Mouse (Mus musculus) layer of hippocampus, postnatal 36 days (tissue): ENCODE results near the gene Slc23a2. TPM values are rescaled to one million over a fixed set of nuclear protein-coding genes. Genes with fewer than 3 reads are reported as not detected.

Experiments
- DNase-seq, 2 experiments: peaks; one replicate each; pipeline ENCODE4 v3.0.0; 2022
- total RNA-seq, 2 experiments: library from RNA; stranded (reverse); gene quantifications; 2 replicates each; pipeline ENCODE4 v1.2.3; 2021

The Slc23a2 gene
- total RNA-seq, 2 experiments from 2014 or later = 94.4 to 98.1 TPM

DNA sequence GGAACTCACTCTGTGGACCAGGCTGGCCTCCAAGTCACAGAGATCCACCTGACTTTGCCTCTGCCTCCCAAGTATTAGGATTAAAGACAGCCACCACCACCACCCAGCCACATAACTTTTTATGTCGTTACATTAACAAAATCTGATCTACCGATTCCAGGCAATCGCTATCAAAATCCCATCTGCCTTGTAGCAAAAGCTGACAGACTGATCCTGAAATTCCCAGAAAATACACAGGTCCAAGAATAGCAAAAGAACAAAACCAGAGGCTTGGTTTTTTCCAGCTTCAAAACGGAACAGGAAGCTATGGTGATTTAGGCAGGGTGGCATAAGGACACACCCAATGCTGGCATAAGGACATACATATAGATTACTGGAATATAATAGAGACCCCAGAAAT, 10.2 kb downstream of the Slc23a2 start:
- no peak for DNase-seq

- no peak for DNase-seq
These were observed 11.5 kb downstream of the Slc23a2 start for GRCm38 (mm10) chr2:132133436-132133835.

DNA sequence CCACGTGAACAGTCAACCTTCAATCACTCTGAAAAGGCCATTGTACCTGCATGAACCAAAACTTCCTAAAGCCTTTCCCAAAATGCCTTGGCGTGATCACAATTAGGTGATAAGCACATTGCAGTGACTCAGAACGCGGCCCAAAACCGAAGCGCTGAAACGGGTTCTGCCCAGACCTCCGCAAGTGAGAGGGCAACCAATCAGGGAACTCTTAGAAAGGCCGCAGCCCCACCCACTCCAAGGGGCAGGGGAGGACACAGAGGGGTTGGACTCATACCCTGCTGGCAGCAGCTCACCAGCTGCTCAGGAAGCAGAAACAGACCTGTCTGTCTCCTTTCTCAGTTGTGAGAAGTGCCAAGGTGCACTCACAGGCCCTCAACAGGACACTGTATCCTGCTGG, 13.6 kb downstream of the Slc23a2 start:
- no peak for DNase-seq

DNA sequence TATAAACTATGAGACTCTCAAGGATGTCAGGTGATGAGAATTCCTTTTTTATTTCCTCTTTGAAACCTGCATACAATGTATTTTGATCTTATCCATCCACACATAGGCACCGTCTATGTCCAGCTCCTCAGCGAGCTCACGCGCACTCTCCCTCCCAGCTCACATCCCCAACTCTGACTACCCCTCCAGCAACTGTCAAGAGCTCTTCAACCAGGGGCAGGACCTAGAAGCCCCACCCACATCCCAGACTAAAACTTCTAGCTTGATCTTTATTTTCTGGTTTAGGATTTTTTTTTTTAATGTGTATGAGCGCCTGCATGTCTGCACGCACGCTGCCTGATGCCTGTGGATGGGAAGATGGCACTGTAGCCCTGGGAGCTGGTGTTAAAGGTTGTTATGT, 14.9 kb downstream of the Slc23a2 start:
- no peak for DNase-seq

DNA sequence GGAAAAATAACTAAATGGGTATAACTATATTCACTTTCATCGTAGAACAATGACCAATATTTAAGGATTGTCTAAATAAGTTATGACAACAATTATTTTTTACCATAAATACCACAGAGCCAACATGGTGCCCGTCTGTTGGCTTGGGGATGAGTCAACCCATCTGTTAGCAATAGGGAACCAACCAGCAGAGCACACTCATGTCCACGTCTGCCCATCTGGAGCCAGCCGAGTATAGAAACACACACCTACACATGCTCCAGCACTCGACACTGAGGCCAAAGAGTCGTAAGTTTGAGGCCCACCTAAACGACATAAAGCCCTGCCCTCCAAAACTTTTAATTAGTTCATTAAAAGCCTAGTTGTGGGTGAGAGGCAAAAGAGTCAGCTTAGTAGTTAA, 15.7 kb downstream of the Slc23a2 start:
- no peak for DNase-seq

- DNase-seq = no peak
These were observed 17.0 kb downstream of the Slc23a2 start for GRCm38 (mm10) chr2:132127904-132128303.

- no peak for DNase-seq
These were observed 18.6 kb downstream of the Slc23a2 start for GRCm38 (mm10) chr2:132126292-132126691.

DNA sequence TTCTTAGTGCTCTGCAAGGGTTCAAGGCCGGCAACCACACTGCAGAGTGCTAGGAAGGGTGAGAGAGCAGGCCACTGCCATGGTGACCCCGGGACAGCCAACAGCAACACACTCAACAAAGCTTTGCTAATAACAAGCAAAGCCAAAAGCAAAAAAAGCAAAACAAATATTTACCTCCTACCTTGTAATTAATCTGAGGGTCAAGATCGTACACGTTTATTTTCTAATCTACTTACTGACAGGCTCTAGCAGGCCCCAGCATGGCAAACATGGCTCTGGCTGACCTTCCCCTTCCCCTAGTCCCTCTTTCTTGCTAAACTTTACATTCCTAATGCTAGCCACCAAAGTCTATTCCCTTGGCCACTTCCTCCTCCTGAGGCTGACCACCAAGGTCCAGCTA, 21.8 kb downstream of the Slc23a2 start:
- no peak for DNase-seq

GRCm38 (mm10) chr2:132121050-132121449, 23.9 kb downstream of the Slc23a2 start:
- no peak for DNase-seq

GRCm38 (mm10) chr2:132118646-132119045, 26.3 kb downstream of the Slc23a2 start:
- no peak for DNase-seq

DNA sequence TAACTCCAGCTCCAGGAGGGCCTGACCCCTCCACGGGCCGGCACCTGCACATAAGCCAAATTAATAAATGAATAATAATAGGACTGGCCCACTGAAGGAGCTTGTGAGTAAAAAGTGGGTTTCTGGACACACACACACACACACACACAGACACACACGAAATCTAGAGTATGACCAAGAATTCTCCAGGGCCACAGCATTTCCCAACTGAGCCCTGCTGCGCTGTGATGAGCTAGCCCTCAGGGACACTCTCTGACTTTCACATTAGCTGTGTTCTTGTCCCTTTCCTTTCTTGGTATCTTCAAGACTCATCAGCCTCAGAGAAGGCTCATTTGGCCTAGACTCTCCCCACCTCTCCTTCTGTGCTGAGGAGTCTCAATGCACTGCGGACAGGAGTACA, 29.0 kb downstream of the Slc23a2 start:
- DNase-seq = no peak

DNA sequence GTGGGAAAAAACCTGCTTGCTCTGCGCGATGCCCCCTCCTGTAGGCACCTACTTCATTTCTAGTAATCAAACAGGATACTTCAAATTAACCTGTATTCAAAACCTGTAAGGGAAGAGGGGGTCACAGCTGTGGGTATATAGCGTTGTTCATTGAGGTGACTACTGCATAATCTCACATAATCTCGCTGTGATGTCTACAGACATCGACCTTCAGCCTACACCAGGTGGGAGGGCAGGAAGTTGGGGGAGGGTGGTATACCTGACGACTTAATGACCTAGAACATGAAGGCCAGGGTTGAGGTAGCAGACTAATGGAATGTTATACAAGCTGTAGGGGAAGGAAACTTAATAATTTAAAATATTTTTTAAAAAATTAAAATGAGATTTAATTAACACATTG, 29.6 kb downstream of the Slc23a2 start:
- DNase-seq = no peak

DNA sequence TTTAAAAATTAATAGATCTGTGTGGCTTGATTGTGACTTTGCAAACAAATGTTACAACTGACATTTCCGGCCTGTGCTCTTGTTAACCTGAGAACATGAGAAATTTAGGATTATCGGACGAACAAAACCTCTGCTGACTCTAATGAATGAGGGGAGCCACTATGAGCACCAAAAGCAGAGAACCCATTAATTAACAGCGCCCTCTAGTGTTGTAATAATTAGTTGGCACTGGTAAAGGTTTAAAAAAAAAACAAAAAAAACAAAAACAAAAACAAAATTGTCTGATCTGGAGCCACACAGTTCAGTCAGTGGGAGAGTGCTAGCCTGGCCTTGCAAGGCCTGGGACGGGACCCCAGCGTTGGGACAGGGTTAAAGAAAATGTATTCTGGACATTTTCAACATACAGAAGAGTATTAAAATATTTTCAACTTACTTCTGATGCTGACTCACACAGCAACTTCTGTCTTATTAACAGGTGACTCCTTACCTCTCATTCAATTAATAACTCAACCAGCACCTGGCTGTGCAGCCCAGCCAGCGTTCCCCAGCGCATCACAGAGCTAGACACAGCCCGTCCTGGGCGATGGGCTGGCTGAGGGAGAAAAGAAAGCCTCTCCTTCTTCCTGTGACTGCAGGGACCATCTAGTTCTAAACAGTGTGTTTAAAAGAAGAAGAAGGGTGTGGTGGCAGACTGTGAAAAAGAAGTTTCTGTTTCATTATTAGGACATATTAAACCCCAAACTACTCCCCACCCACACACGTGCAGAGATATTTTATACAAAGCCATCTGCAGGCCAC, 30.7 kb downstream of the Slc23a2 start:
- no peak for DNase-seq

GRCm38 (mm10) chr2:132112319-132112718, 32.6 kb downstream of the Slc23a2 start:
- no peak for DNase-seq

GRCm38 (mm10) chr2:132111905-132112304, 33.0 kb downstream of the Slc23a2 start:
- DNase-seq = no peak

GRCm38 (mm10) chr2:132111266-132111665, 33.6 kb downstream of the Slc23a2 start:
- DNase-seq = peak; percentile 55 to 60

DNA sequence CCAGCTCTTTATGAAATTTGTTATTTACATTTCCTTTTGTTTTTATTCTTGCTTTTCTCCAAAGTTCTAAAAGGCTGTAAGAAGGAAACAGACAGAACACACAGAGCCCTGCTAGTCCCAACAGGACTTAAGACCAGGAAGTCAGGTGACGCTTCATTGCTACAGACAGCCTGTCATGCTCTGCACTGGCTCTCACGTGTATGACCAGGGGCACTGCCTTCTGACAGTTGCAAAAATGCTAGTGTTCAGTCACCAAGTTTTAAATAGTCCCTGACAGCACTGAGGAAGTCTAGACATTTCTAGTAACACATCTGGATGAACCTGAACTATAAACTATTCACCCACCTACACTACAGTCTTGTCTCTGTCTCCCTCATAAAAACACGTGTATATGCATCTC, 34.2 kb downstream of the Slc23a2 start:
- DNase-seq = no peak

DNA sequence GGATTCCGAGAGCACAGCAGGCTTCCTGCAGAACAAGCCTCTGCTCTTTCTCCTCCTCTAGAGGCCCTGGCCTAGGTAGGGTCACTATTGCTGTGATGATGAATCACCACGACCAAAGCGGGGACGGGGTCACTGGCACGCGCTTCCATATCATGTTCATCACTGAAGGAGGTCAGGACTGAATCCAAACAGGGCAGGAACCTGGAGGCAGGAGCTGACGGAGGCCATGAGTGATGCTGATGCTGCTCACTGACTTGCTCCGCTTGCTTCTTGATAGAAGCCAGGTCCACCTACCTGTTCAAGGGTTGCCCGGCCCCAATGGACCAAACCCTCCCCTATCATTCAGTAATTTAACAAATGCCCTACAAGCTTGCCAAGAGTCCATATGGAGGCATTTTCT, 35.9 kb downstream of the Slc23a2 start:
- no peak for DNase-seq

- DNase-seq = peak in 1 of 2 experiments; percentile 21
These were observed 37.3 kb downstream of the Slc23a2 start for GRCm38 (mm10) chr2:132107611-132108010.

GRCm38 (mm10) chr2:132106069-132106468, 38.8 kb downstream of the Slc23a2 start:
- no peak for DNase-seq

DNA sequence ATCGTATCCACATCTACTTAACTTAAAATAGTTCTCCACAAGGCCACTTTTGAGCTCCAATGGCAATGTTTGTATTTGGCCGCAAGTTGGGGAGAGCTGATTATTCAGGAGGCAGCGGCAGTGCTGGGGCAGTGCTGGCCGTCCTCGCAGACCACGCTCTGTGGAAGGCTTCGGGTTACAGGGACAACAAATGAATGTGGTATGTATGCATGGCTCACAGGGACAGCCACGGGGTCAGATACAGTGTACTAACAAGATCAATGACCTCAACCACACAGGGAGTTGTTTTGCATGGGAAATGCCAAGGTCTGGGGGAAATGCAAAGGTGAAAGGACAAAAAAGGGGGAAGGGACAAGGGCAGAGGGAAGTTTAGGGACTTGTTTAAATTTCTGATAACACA, 41.6 kb downstream of the Slc23a2 start:
- DNase-seq = no peak

DNA sequence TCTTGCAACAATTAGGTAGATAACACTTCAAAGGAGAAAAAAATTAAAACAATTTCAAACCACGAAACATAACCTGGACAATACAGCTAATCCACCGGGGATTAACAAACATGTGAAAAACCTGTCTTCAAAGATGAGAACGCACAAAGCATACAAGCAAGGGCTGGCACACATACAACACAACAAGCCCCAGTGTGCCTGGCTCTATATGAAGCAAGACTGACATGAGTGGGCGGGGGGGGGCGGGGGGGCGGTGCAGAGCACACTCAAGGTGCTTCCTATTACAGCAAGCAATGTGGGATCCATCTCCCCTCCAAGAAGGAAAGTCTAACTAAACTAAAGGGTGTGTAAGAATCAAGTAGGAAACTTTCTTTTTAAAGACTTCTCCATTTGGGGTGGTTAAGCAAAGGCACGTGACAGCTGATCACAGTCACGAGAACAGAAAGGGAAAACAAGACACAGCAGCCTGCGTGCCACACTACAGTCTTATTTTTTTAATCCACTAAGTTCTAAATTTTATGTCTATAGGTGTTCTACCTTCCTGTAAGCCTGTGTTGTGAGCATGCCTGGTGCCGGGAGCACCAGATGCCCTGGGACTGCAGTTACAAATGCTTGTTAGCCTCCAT, 42.3 kb downstream of the Slc23a2 start:
- DNase-seq = no peak

GRCm38 (mm10) chr2:132098942-132099672, 45.8 kb downstream of the Slc23a2 start:
- DNase-seq = no peak

GRCm38 (mm10) chr2:132098365-132098764, 46.5 kb downstream of the Slc23a2 start:
- DNase-seq = no peak
